Mouse (Mus musculus) liver, embryonic 14.5 days (tissue): Measurements from ENCODE around the gene Gm6588. TPM values are rescaled to one million over a fixed set of nuclear protein-coding genes. Genes with fewer than 3 reads are reported as not detected.

Experiments
- ATAC-seq: fragments of 200-750 bp; cut with Nextera tagmentation; 2 replicates; pipeline ENCODE4 v1.8.0; 2017; ENCODE audit warnings: moderate number of reproducible peaks, mild to moderate bottlenecking, moderate library complexity; ENCODE audit not compliant: insufficient read depth
- DNase-seq, 3 experiments: peaks; one replicate each; pipeline ENCODE4 v3.0.0-alpha.2; 2012 to 2013; ENCODE audit warnings: low read depth in 3 of 3, low spot score in 3 of 3
- H3K27ac ChIP-seq: fragments of 300-500 bp; sonication (generic); 2 replicates; pipeline ENCODE4 v1.5.1; 2014; ENCODE audit warnings: moderate library complexity, mild to moderate bottlenecking, control low read depth, inconsistent platforms
- H3K27me3 ChIP-seq: fragments of 300-500 bp; sonication (generic); 2 replicates; pipeline ENCODE4 v1.6.1; 2014; ENCODE audit warnings: mild to moderate bottlenecking, low read length, moderate library complexity; ENCODE audit not compliant: control insufficient read depth, insufficient read depth
- H3K36me3 ChIP-seq: fragments of 300-500 bp; sonication (generic); replicated peaks from 2 replicates; pipeline ENCODE4 v1.6.1; 2014; ENCODE audit warnings: low read depth; ENCODE audit not compliant: control insufficient read depth, insufficient read depth
- H3K4me1 ChIP-seq, 2 experiments: fragments of 200-500 bp in 1 of 2; fragments of 300-500 bp in 1 of 2; sonication (generic) in 1 of 2; replicated peaks; 2 replicates each; pipeline ENCODE4 v1.6.1; 2012 to 2014; ENCODE audit warnings: antibody characterized with exemption in 1 of 2, inconsistent platforms in 1 of 2, low read length in 1 of 2; ENCODE audit not compliant: control insufficient read depth in 2 of 2, insufficient read depth in 2 of 2
- H3K4me2 ChIP-seq: fragments of 300-500 bp; sonication (generic); 2 replicates; pipeline ENCODE4 v1.6.1; 2014; ENCODE audit warnings: low read depth, mild to moderate bottlenecking, control low read depth, moderate library complexity
- H3K4me3 ChIP-seq, 2 experiments: fragments of 200-500 bp in 1 of 2; fragments of 300-500 bp in 1 of 2; sonication (generic) in 1 of 2; 2 replicates each; pipeline ENCODE4 v1.5.1; 2012 to 2014; ENCODE audit warnings: low read depth in 2 of 2, low read length in 2 of 2, mild to moderate bottlenecking in 2 of 2, control low read depth in 1 of 2, inconsistent platforms in 1 of 2, moderate library complexity in 1 of 2; ENCODE audit not compliant: insufficient read depth in 1 of 2
- H3K9ac ChIP-seq: fragments of 300-500 bp; sonication (generic); replicated peaks from 2 replicates; pipeline ENCODE4 v1.6.1; 2014; ENCODE audit warnings: mild to moderate bottlenecking, control low read depth, moderate library complexity
- H3K9me3 ChIP-seq: fragments of 300-500 bp; sonication (generic); 2 replicates; pipeline ENCODE4 v1.6.1; 2016; ENCODE audit warnings: low read length, mixed read lengths; ENCODE audit not compliant: control insufficient read depth
- CTCF ChIP-seq: IDR thresholded peaks from 2 replicates; pipeline ENCODE4 v1.5.1; 2016; ENCODE audit warnings: antibody characterized with exemption, low read depth, control low read depth
- EP300 ChIP-seq: IDR thresholded peaks from 2 replicates; pipeline ENCODE4 v1.6.1; 2016; ENCODE audit warnings: antibody characterized with exemption, low read depth
- WGBS: fragments of 180-500 bp; shearing (Covaris S2); extraction: QIAGEN DNeasy Blood & Tissue Kit; methylation state at CpG from one replicate; pipeline ENCODE4 v1.1.7; 2014; ENCODE audit not compliant: insufficient replicate concordance; 5-methylcytosine and 5-hydroxymethylcytosine counted together
- polyA plus RNA-seq, 2 experiments: library from polyadenylated mRNA; depleted of rRNA in 1 of 2; stranded (reverse) in 1 of 2; unstranded in 1 of 2; fragments of >200 nt; fragmentation: Nextera tagmentation in 1 of 2; extraction: Ambion mirVana in 1 of 2; gene quantifications; 2 replicates each; pipeline versions ENCODE4 v1.2.1 to v1.2.3; 2012 to 2014

Gene Gm6588
- polyA plus RNA-seq, 2 experiments = not detected

GRCm38 (mm10) chr5:112433004-112433403 is 16.2 kb upstream of the Gm6588 start:
- TF ChIP-seq CTCF (peak; percentile 89), EP300 (no peak)
- H3K9me3 ChIP-seq = no peaks in the 10 kb centered on the region
- H3K27me3 ChIP-seq = peaks cover 3% of the 10 kb centered on the region
- under 1% methylated on average over 8 of the region's 8 CpGs for WGBS
- H3K9ac ChIP-seq = no peak overlapping the region
- H3K27ac ChIP-seq = no peak overlapping the region
- H3K4me3 ChIP-seq = no peak overlapping the region
- peak in 1 of 3 experiments; percentile 17 for DNase-seq
- no peak overlapping the region for H3K4me2 ChIP-seq
- H3K36me3 ChIP-seq = no peaks in the 10 kb centered on the region
- no peak for ATAC-seq
- no peaks in the 10 kb centered on the region for H3K4me1 ChIP-seq

GRCm38 (mm10) chr5:112438535-112438934 is 10.7 kb upstream of the Gm6588 start:
- no peak for TF ChIP-seq EP300
- no peak for TF ChIP-seq CTCF
- H3K27ac ChIP-seq = no peak overlapping the region
- ATAC-seq = no peak
- H3K27me3 ChIP-seq = no peaks in the 10 kb centered on the region; the same call in 1 of the 2 replicates
- no peaks in the 10 kb centered on the region for H3K4me1 ChIP-seq
- H3K4me3 ChIP-seq = no peak overlapping the region
- H3K9me3 ChIP-seq = no peaks in the 10 kb centered on the region
- no peaks in the 10 kb centered on the region for H3K36me3 ChIP-seq
- no peak for DNase-seq
- no peak overlapping the region for H3K9ac ChIP-seq
- H3K4me2 ChIP-seq = no peak overlapping the region
- 50% methylated on average over 10 of the region's 10 CpGs for WGBS

GRCm38 (mm10) chr5:112453088-112453487 is 3.9 kb downstream of the Gm6588 start:
- H3K9me3 ChIP-seq = no peaks in the 10 kb centered on the region
- DNase-seq (no peak), ATAC-seq (no peak)
- H3K4me2 ChIP-seq = no peak overlapping the region
- 29% methylated on average over 9 of the region's 9 CpGs for WGBS
- H3K36me3 ChIP-seq = no peaks in the 10 kb centered on the region
- no peak overlapping the region for H3K4me3 ChIP-seq
- no peaks in the 10 kb centered on the region for H3K27me3 ChIP-seq
- no peak overlapping the region for H3K9ac ChIP-seq
- no peak overlapping the region for H3K27ac ChIP-seq
- H3K4me1 ChIP-seq = no peaks in the 10 kb centered on the region
- TF ChIP-seq CTCF (no peak), EP300 (no peak)

- no peak for ATAC-seq
These were observed 5.8 kb downstream of the Gm6588 start for GRCm38 (mm10) chr5:112454966-112455555.

GRCm38 (mm10) chr5:112459903-112460302 is 10.7 kb downstream of the Gm6588 start:
- no peaks in the 10 kb centered on the region for H3K9me3 ChIP-seq
- ATAC-seq (no peak), DNase-seq (no peak)
- H3K4me3 ChIP-seq = no peak overlapping the region
- H3K9ac ChIP-seq = no peak overlapping the region
- no peaks in the 10 kb centered on the region for H3K36me3 ChIP-seq
- H3K4me1 ChIP-seq = no peaks in the 10 kb centered on the region
- 48% methylated on average over 3 of the region's 3 CpGs for WGBS
- TF ChIP-seq CTCF (no peak), EP300 (no peak)
- H3K27me3 ChIP-seq = no peaks in the 10 kb centered on the region
- no peak overlapping the region for H3K27ac ChIP-seq
- H3K4me2 ChIP-seq = no peak overlapping the region

More at GRCm38 (mm10) chr5:112454966-112455555, 5.8 kb downstream of the Gm6588 start:
- H3K27me3 ChIP-seq = no peaks in the 10 kb centered on the region
- WGBS = 51% methylated on average over 12 of the region's 12 CpGs
- H3K9me3 ChIP-seq = no peaks in the 10 kb centered on the region
- TF ChIP-seq CTCF (no peak), EP300 (no peak)
- H3K9ac ChIP-seq = no peak overlapping the region
- DNase-seq = no peak
- no peak overlapping the region for H3K4me3 ChIP-seq
- H3K27ac ChIP-seq = no peak overlapping the region
- H3K36me3 ChIP-seq = no peaks in the 10 kb centered on the region
- no peaks in the 10 kb centered on the region for H3K4me1 ChIP-seq
- no peak overlapping the region for H3K4me2 ChIP-seq
